7 mouse cellular contexts compared by ENCODE assay signal in genomic region chr2:157338663-157339062, GRCm38 (mm10). TPM values are rescaled to one million over a fixed set of nuclear protein-coding genes. Genes with fewer than 3 reads are reported as not detected.
DNase-seq lines count a peak whose midpoint lies in the region; TF ChIP-seq lines count a peak whose summit lies in the region.

No protein-coding gene starts in this region.

- peak; percentile 24 for TF ChIP-seq RAD21 in CH12.LX (IDR thresholded peaks at IDR 0.05; ENCODE audit: low read depth, low read length)

- no peaks in the 10 kb centered on the region for H3K79me2 ChIP-seq in CH12.LX (replicated peaks; ENCODE audit: control insufficient read depth, extremely low read depth, insufficient read depth, poor library complexity, severe bottlenecking)

- TF ChIP-seq POLR2A in CH12.LX (IDR thresholded peaks at IDR 0.05; ENCODE audit: low read depth, low read length): no peak

- no peak overlapping the region for H3K27ac ChIP-seq in CH12.LX (ENCODE audit: insufficient read depth, low read depth)

- H3K4me2 ChIP-seq in CH12.LX (ENCODE audit: insufficient read depth, low read depth, poor library complexity, severe bottlenecking): no peak overlapping the region

- DNase-seq in CH12.LX (ENCODE audit: extremely low read depth): peak; percentile 81
- DNase-seq in WW6 (ENCODE audit: low read depth, low spot score): peak; percentile 60
- DNase-seq in cerebellum, postnatal 4 days (ENCODE audit: low spot score in 2 of 2): peak; percentile 62 to 83
- peak; percentile 60 to 73 for DNase-seq in gastrocnemius, postnatal 4 days (ENCODE audit: low spot score in 2 of 2)
- DNase-seq in layer of hippocampus, adult 9-10 months (ENCODE audit: low spot score): peak; percentile 52
- peak; percentile 80 to 81 for DNase-seq in lung, postnatal 4 days
- peak; percentile 44 for DNase-seq in spleen, adult 12 weeks (ENCODE audit: low spot score)

- TF ChIP-seq EP300 in CH12.LX (IDR thresholded peaks at IDR 0.05; ENCODE audit: low read length): no peak

- H3K9me3 ChIP-seq in CH12.LX (replicated peaks; ENCODE audit: low read length): no peaks in the 10 kb centered on the region

- no peak overlapping the region for H3K9ac ChIP-seq in CH12.LX (ENCODE audit: insufficient read depth, low read depth)

- H3K27me3 ChIP-seq in CH12.LX (replicated peaks): peaks cover 25% of the 10 kb centered on the region

- H3K36me3 ChIP-seq in CH12.LX (replicated peaks in 1 of 2; ENCODE audit: control insufficient read depth in 1 of 2, insufficient read depth in 1 of 2, low read length in 1 of 2): no peaks in the 10 kb centered on the region

- in situ Hi-C loops in CH12.LX (cut with MboI; ENCODE audit: low pct_ligation_motif_present, low pct_unique_long_range_greater_than_20kb, low sequenced_read_pairs): loop anchor here (5.0 to 10.0 kb wide), 2 partner anchors 124 to 134 kb away; partner anchors contain the start of gene Rbl1

- no peak overlapping the region for H3K4me3 ChIP-seq in CH12.LX (replicated peaks in 1 of 3; ENCODE audit: low read depth in 2 of 3, low read length in 2 of 3, poor library complexity in 1 of 3)

- dilution Hi-C loops in CH12.LX (cut with MboI; ENCODE audit: extremely low pct_ligation_motif_present, extremely low pct_unique_long_range_greater_than_20kb, low sequenced_read_pairs): no loop called here

- H3K4me1 ChIP-seq in CH12.LX (ENCODE audit: control insufficient read depth in 1 of 2, insufficient read depth in 2 of 2): peaks cover 0 to 3% of the 10 kb centered on the region in 2 experiments; a peak in 2 of 4 replicates

- peak; percentile 69 to 81 for TF ChIP-seq CTCF in CH12.LX (conservative IDR thresholded peaks at IDR 0.05 in 1 of 2, IDR thresholded peaks at IDR 0.05 in 1 of 2; ENCODE audit: low read depth in 2 of 2, low read length in 2 of 2)

TF ChIP-seq in CH12.LX, 34 proteins besides CTCF, POLR2A, EP300 and RAD21:
- no peak for TF ChIP-seq USF2 (conservative IDR thresholded peaks at IDR 0.05; ENCODE audit: low read depth, low read length)
- TF ChIP-seq ZC3H11A (IDR thresholded peaks at IDR 0.05; ENCODE audit: low read depth, low read length): peak; percentile 1; the same call in 1 of the 2 replicates
- peak; percentile 58 for TF ChIP-seq SMC3 (IDR thresholded peaks at IDR 0.05; ENCODE audit: low read depth, low read length)

RNA-seq across cellular contexts. Expression of gene Ghrh, which starts 8.6 kb away (rescaled TPM):
- not detected in 2 replicates for total RNA-seq in CH12.LX (2012; rRNA removed)
- total RNA-seq in CH12.LX (2014; rRNA removed): not detected in 2 replicates
- polyA plus RNA-seq in CH12.LX (2012; ENCODE audit: insufficient read length, low read depth): not detected in 2 replicates
- total RNA-seq in gastrocnemius, postnatal 4 days (2021): not detected

RNA-seq across cellular contexts. Expression of gene Manbal, which starts 28.7 kb away (rescaled TPM):
- 15.4 and 17.0 TPM in 2 replicates for total RNA-seq in CH12.LX (2012; rRNA removed)
- total RNA-seq in CH12.LX (2014; rRNA removed): 10.8 and 13.7 TPM in 2 replicates
- polyA plus RNA-seq in CH12.LX (2012; ENCODE audit: insufficient read length, low read depth): 21.7 and 29.4 TPM in 2 replicates
- total RNA-seq in gastrocnemius, postnatal 4 days (2021): 10 to 100 TPM; 32.4 to 32.9 TPM

RNA-seq across cellular contexts. Expression of gene Mroh8, which starts 59.3 kb away (rescaled TPM):
- total RNA-seq in CH12.LX (2012; rRNA removed) (0.25 TPM in 2 replicates), CH12.LX (2014; rRNA removed) (0.16 TPM in 1 of 2 replicates, not detected in the other)
- 0.25 and 0.41 TPM in 2 replicates for polyA plus RNA-seq in CH12.LX (2012; ENCODE audit: insufficient read length, low read depth)
- under 1 TPM; 0.16 to 0.29 TPM for total RNA-seq in gastrocnemius, postnatal 4 days (2021)

RNA-seq across cellular contexts. Expression of gene Rpn2, which starts 59.8 kb away (rescaled TPM):
- 336 and 350 TPM in 2 replicates for total RNA-seq in CH12.LX (2012; rRNA removed)
- 277 and 301 TPM in 2 replicates for total RNA-seq in CH12.LX (2014; rRNA removed)
- polyA plus RNA-seq in CH12.LX (2012; ENCODE audit: insufficient read length, low read depth): 255 and 296 TPM in 2 replicates
- 100 to 1,000 TPM; 142 to 155 TPM for total RNA-seq in gastrocnemius, postnatal 4 days (2021)
